Mouse (Mus musculus): Measurements from ENCODE around the gene Kbtbd12. TPM values are rescaled to one million over a fixed set of nuclear protein-coding genes. Genes with fewer than 3 reads are reported as not detected.

The Kbtbd12 gene
- 0.50 and 0.78 TPM in 2 replicates for polyA plus RNA-seq (2012; rRNA removed)
- polyA plus RNA-seq (2014; fragmentation: Nextera tagmentation; extraction: Ambion mirVana), result 0.95 and 1.3 TPM in 2 replicates

DNA sequence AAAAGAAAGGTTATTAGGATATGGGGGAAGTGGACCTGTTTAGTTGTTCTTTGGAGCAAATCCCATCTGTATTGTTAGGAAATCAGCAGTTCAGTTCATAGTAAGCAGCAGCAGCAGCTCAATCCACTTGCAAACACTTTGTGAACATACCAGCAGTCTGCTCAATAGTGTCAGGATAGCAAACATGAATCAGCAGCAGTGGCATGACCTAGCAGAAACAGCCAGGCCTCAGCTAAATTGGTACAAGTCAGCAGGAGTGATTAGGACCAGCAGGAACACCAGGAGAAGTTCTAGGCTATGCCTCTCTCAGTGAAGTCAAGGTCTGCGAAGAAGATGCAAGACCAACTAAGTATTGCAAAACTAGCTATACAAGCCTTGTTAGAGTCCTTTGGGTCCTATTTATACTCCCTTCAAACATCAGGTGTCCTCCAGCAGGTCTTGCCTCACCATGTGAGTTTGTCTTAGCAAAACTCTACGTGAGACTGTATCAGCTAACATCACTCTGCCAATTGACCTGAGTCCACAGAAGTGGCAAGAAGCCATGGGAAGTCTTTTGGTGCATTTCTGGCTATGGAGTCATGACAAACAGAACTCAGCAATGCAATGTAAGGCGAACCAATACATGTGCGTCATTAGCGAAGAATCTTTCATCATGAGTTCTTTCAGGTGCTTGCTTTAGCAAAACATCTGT lies at the start of gene Kbtbd12:
Kbtbd12 (minus strand) TSS at position 340 of the 691 bp plus-strand sequence.
- no peak within 1 kb of the TSS for H3K4me2 ChIP-seq (replicated peaks; ENCODE audit: low read depth, low read length, severe bottlenecking)
- no peaks in the 10 kb centered on the region for H3K4me1 ChIP-seq (ENCODE audit: control insufficient read depth, insufficient read depth, low read length)
- H3K9me3 ChIP-seq (ENCODE audit: control insufficient read depth, low read length), result peaks cover 4% of the 10 kb centered on the region; the same call in 1 of the 2 replicates
- H3K4me3 ChIP-seq (replicated peaks; ENCODE audit: low read length), result no peak within 1 kb of the TSS
- 97% methylated on average over 5 of the region's 5 CpGs for WGBS
- ATAC-seq (ENCODE audit: low FRiP score, low read depth), result no peak
- TF ChIP-seq POLR2A (IDR thresholded peaks at IDR 0.05; ENCODE audit: borderline replicate concordance, extremely low read depth, insufficient read depth, insufficient read length), result no peak
- no peak within 1 kb of the TSS for H3K27ac ChIP-seq (replicated peaks; ENCODE audit: low read depth, low read length)
- no peaks in the 10 kb centered on the region for H3K36me3 ChIP-seq (ENCODE audit: control insufficient read depth, insufficient read depth, low read length)
- DNase-seq (ENCODE audit: low spot score), result no peak
- no peak within 1 kb of the TSS for H3K9ac ChIP-seq (ENCODE audit: low read depth, low read length, severe bottlenecking)
- no peaks in the 10 kb centered on the region for H3K27me3 ChIP-seq (ENCODE audit: control insufficient read depth, insufficient read depth, low read length)

- Histone ChIP-seq H3K36me3 (ENCODE audit: control insufficient read depth, insufficient read depth, low read length) (no peaks in the 10 kb centered on the region), H3K9ac (ENCODE audit: low read depth, low read length, severe bottlenecking) (no peak overlapping the region), H3K27me3 (ENCODE audit: control insufficient read depth, insufficient read depth, low read length) (no peaks in the 10 kb centered on the region), H3K4me2 (replicated peaks; ENCODE audit: low read depth, low read length, severe bottlenecking) (no peak overlapping the region), H3K27ac (replicated peaks; ENCODE audit: low read depth, low read length) (no peak overlapping the region), H3K9me3 (ENCODE audit: control insufficient read depth, low read length) (no peaks in the 10 kb centered on the region), H3K4me3 (replicated peaks; ENCODE audit: low read length) (no peak overlapping the region), H3K4me1 (ENCODE audit: control insufficient read depth, insufficient read depth, low read length) (no peaks in the 10 kb centered on the region)
- ATAC-seq (ENCODE audit: low FRiP score, low read depth) (no peak), DNase-seq (ENCODE audit: low spot score) (no peak)
- TF ChIP-seq POLR2A (IDR thresholded peaks at IDR 0.05; ENCODE audit: borderline replicate concordance, extremely low read depth, insufficient read depth, insufficient read length), result no peak
- 59% methylated on average over 7 of the region's 7 CpGs for WGBS
Observed at GRCm38 (mm10) chr6:88683380-88684053, 45.8 kb upstream of the Kbtbd12 start.

DNA sequence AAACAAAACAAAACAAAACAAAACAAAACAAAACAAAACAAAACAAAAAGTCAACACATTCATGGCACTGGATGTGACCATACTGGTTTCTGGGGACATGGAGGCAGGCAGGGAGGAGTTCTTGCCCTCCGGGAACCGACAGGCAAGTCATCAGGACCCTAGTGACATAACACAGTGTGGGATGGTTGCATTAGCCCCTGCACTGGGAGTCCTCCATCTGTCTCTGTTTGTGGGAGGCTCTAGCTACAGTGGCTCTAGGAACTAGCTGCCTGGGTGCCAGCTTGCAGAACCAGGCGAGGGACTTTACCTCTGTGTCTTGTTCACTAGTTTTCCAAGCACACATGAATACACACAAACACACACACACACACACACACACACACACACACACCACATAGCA lies 43.3 kb upstream of the Kbtbd12 start:
- no peak for ATAC-seq (ENCODE audit: low FRiP score, low read depth)
- WGBS, result 83% methylated on average over 3 of the region's 3 CpGs
- Histone ChIP-seq H3K36me3 (ENCODE audit: control insufficient read depth, insufficient read depth, low read length) (no peaks in the 10 kb centered on the region), H3K9me3 (ENCODE audit: control insufficient read depth, low read length) (no peaks in the 10 kb centered on the region), H3K4me3 (replicated peaks; ENCODE audit: low read length) (no peak overlapping the region), H3K4me2 (replicated peaks; ENCODE audit: low read depth, low read length, severe bottlenecking) (no peak overlapping the region), H3K27ac (replicated peaks; ENCODE audit: low read depth, low read length) (no peak overlapping the region), H3K27me3 (ENCODE audit: control insufficient read depth, insufficient read depth, low read length) (no peaks in the 10 kb centered on the region), H3K4me1 (ENCODE audit: control insufficient read depth, insufficient read depth, low read length) (no peaks in the 10 kb centered on the region), H3K9ac (ENCODE audit: low read depth, low read length, severe bottlenecking) (no peak overlapping the region)
- DNase-seq (ENCODE audit: low spot score), result no peak
- no peak for TF ChIP-seq POLR2A (IDR thresholded peaks at IDR 0.05; ENCODE audit: borderline replicate concordance, extremely low read depth, insufficient read depth, insufficient read length)

DNA sequence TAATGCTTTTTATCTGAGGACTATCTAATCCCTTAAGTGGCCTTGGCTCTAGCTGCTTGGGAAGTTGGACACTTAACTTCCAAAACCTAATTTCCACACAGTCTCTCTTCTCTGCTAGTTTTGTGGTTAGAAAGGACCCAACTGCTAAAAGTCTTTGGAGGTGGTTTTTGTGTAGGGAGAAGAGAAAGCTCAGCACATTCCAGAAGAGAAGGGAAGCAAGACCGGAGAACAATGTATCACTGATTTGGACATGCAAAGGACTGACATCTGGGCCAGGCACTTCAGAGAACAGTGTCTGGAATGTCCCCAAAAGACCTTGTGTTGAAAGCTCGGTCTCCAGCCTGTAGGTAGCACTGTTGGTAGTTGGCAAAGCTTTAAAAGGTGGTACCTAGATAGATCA lies 40.0 kb upstream of the Kbtbd12 start:
- H3K4me1 ChIP-seq (ENCODE audit: control insufficient read depth, insufficient read depth, low read length), result no peaks in the 10 kb centered on the region
- ATAC-seq (ENCODE audit: low FRiP score, low read depth), result no peak
- no peaks in the 10 kb centered on the region for H3K9me3 ChIP-seq (ENCODE audit: control insufficient read depth, low read length)
- no peak for DNase-seq (ENCODE audit: low spot score)
- H3K4me3 ChIP-seq (replicated peaks; ENCODE audit: low read length), result no peak overlapping the region
- H3K4me2 ChIP-seq (replicated peaks; ENCODE audit: low read depth, low read length, severe bottlenecking), result no peak overlapping the region
- H3K36me3 ChIP-seq (ENCODE audit: control insufficient read depth, insufficient read depth, low read length), result no peaks in the 10 kb centered on the region
- no peaks in the 10 kb centered on the region for H3K27me3 ChIP-seq (ENCODE audit: control insufficient read depth, insufficient read depth, low read length)
- TF ChIP-seq POLR2A (IDR thresholded peaks at IDR 0.05; ENCODE audit: borderline replicate concordance, extremely low read depth, insufficient read depth, insufficient read length), result no peak
- H3K9ac ChIP-seq (ENCODE audit: low read depth, low read length, severe bottlenecking), result no peak overlapping the region
- no peak overlapping the region for H3K27ac ChIP-seq (replicated peaks; ENCODE audit: low read depth, low read length)
- 71% methylated on average over 2 of the region's 2 CpGs for WGBS

GRCm38 (mm10) chr6:88676753-88677736 lies 39.3 kb upstream of the Kbtbd12 start:
- no peak for TF ChIP-seq POLR2A (IDR thresholded peaks at IDR 0.05; ENCODE audit: borderline replicate concordance, extremely low read depth, insufficient read depth, insufficient read length)
- H3K4me2 ChIP-seq (replicated peaks; ENCODE audit: low read depth, low read length, severe bottlenecking), result no peak overlapping the region
- no peaks in the 10 kb centered on the region for H3K4me1 ChIP-seq (ENCODE audit: control insufficient read depth, insufficient read depth, low read length)
- no peak overlapping the region for H3K4me3 ChIP-seq (replicated peaks; ENCODE audit: low read length)
- DNase-seq (ENCODE audit: low spot score), result no peak
- 83% methylated on average over 6 of the region's 6 CpGs for WGBS
- no peaks in the 10 kb centered on the region for H3K9me3 ChIP-seq (ENCODE audit: control insufficient read depth, low read length)
- H3K36me3 ChIP-seq (ENCODE audit: control insufficient read depth, insufficient read depth, low read length), result no peaks in the 10 kb centered on the region
- ATAC-seq (ENCODE audit: low FRiP score, low read depth), result no peak
- H3K27ac ChIP-seq (replicated peaks; ENCODE audit: low read depth, low read length), result no peak overlapping the region
- no peak overlapping the region for H3K9ac ChIP-seq (ENCODE audit: low read depth, low read length, severe bottlenecking)
- H3K27me3 ChIP-seq (ENCODE audit: control insufficient read depth, insufficient read depth, low read length), result no peaks in the 10 kb centered on the region

All from limb, embryonic 14.5 days (tissue).